Mouse (Mus musculus): ENCODE measurements at regions not wholly inside any gene's neighbourhood (a gene's known extent, or its start where the extent isn't known, plus 50 kb on each side); places are given as distances from the start of the nearest gene placed in this dataset.

DNA sequence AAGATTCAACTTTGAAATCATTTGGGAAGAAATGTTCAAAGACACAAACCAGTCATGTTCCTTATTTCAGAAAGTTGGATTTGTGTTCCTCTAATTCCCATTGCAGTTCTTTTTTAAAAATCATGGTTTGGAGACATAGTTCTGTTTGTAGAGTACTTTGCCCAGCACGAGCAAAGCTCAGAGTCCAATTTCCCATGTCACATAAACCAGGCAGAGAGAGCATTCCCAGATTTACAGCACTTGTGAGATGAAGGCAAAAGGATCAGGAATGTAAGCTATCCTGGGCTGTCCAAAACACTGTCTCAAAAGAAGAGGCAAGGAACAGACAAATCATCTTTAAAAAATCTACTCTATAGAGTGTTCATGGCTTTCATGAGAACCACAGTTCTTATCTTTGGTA, 303.3 kb upstream of the Robo2 start:
- Histone ChIP-seq H3K27me3 (replicated peaks; ENCODE audit: control insufficient read depth, insufficient read depth, low read length) (no peaks in the 10 kb centered on the region), H3K4me3 (ENCODE audit: insufficient read depth, low read depth, low read length) (no peak overlapping the region), H3K36me3 (ENCODE audit: control insufficient read depth, insufficient read depth, low read length) (no peaks in the 10 kb centered on the region), H3K4me1 (ENCODE audit: control insufficient read depth, insufficient read depth, low read length) (peaks cover 3% of the 10 kb centered on the region; the same call in 1 of the 2 replicates), H3K27ac (ENCODE audit: insufficient read depth, low read depth, low read length) (no peak overlapping the region)
- peak; percentile 70 for DNase-seq
- 37% methylated on average over 1 of the region's 1 CpGs for WGBS
- TF ChIP-seq CTCF (conservative IDR thresholded peaks at IDR 0.05; ENCODE audit: insufficient read depth, insufficient read length, low read depth, low read length), result no peak
- TF ChIP-seq POLR2A (IDR thresholded peaks at IDR 0.05; ENCODE audit: low read depth, low read length), result no peak

DNA sequence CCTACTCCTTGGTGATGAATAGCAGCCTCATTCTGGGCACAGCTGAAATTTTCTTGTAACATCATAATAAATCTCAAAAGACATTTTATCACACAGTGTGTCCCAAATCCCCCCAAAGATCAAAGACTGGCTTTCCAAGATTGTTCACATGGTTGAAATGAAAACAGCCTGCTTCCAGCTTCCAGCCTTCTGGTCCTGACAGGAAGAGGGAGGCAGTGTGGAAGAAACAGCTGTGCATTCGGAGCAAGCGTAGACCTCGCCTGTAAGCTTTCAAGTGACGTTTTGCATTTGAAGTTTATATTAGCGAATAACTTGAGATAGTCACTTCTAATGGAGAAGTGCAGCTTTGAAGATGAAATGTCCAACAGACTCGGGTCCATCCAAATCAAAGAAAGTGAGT, 300.9 kb upstream of the Robo2 start:
- TF ChIP-seq CTCF (conservative IDR thresholded peaks at IDR 0.05; ENCODE audit: insufficient read depth, insufficient read length, low read depth, low read length), result no peak
- TF ChIP-seq POLR2A (IDR thresholded peaks at IDR 0.05; ENCODE audit: low read depth, low read length), result no peak
- Histone ChIP-seq H3K36me3 (ENCODE audit: control insufficient read depth, insufficient read depth, low read length) (no peaks in the 10 kb centered on the region), H3K4me3 (ENCODE audit: insufficient read depth, low read depth, low read length) (no peak overlapping the region), H3K4me1 (ENCODE audit: control insufficient read depth, insufficient read depth, low read length) (peaks cover 3% of the 10 kb centered on the region; the same call in 1 of the 2 replicates), H3K27ac (ENCODE audit: insufficient read depth, low read depth, low read length) (no peak overlapping the region), H3K27me3 (replicated peaks; ENCODE audit: control insufficient read depth, insufficient read depth, low read length) (no peaks in the 10 kb centered on the region)
- 67% methylated on average over 6 of the region's 6 CpGs for WGBS
- no peak for DNase-seq

DNA sequence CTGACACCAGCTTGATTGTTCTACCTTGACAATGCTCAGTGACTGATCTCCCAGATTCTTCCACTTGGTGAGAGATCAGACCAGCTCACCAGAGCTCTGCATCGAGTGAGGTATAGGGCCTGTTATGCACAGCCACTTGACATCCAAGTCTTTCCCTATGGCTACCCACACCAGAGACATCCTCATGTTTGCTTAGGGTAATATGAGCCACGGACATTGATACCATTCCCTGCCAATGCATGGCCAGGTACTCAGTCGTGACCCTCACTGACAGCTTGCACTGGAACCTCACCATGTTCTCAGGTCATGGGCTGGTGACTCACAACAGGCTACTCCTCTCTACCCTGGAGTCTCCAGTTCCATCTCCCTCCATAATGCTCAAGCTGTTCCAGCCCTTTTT, 290.4 kb upstream of the Robo2 start:
- H3K4me3 ChIP-seq (ENCODE audit: insufficient read depth, low read depth, low read length), result no peak overlapping the region
- H3K27ac ChIP-seq (ENCODE audit: insufficient read depth, low read depth, low read length), result no peak overlapping the region
- no peak for TF ChIP-seq CTCF (conservative IDR thresholded peaks at IDR 0.05; ENCODE audit: insufficient read depth, insufficient read length, low read depth, low read length)
- no peak for TF ChIP-seq POLR2A (IDR thresholded peaks at IDR 0.05; ENCODE audit: low read depth, low read length)
- WGBS, result 38% methylated on average over 3 of the region's 3 CpGs
- DNase-seq, result no peak
- no peaks in the 10 kb centered on the region for H3K27me3 ChIP-seq (replicated peaks; ENCODE audit: control insufficient read depth, insufficient read depth, low read length)
- no peaks in the 10 kb centered on the region for H3K36me3 ChIP-seq (ENCODE audit: control insufficient read depth, insufficient read depth, low read length)
- H3K4me1 ChIP-seq (ENCODE audit: control insufficient read depth, insufficient read depth, low read length), result no peaks in the 10 kb centered on the region

DNA sequence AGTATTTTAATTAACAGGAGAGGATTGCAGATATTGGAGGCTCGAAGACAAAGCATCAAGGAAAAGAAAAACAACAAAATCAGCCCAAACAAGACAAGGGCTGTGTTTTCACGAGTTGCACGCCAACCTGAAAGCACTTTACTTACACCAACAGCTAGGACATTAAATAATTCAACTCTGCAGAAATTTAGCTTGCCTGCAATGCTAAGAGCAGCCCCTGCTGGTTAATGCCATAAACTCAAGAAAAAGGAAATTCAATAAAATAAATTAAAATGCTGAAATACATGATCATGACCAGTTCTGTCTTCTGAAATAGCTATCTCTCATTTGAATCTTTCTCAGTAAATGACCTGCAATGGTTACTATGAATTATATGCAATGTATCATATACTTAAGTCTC, 271.7 kb upstream of the Robo2 start:
- no peak overlapping the region for H3K4me3 ChIP-seq (ENCODE audit: insufficient read depth, low read depth, low read length)
- no peaks in the 10 kb centered on the region for H3K27me3 ChIP-seq (replicated peaks; ENCODE audit: control insufficient read depth, insufficient read depth, low read length)
- H3K36me3 ChIP-seq (ENCODE audit: control insufficient read depth, insufficient read depth, low read length), result no peaks in the 10 kb centered on the region
- H3K4me1 ChIP-seq (ENCODE audit: control insufficient read depth, insufficient read depth, low read length), result no peaks in the 10 kb centered on the region
- TF ChIP-seq POLR2A (IDR thresholded peaks at IDR 0.05; ENCODE audit: low read depth, low read length), result no peak
- TF ChIP-seq CTCF (conservative IDR thresholded peaks at IDR 0.05; ENCODE audit: insufficient read depth, insufficient read length, low read depth, low read length), result no peak
- DNase-seq, result no peak
- WGBS, result 17% methylated on average over 3 of the region's 3 CpGs
- no peak overlapping the region for H3K27ac ChIP-seq (ENCODE audit: insufficient read depth, low read depth, low read length)

DNA sequence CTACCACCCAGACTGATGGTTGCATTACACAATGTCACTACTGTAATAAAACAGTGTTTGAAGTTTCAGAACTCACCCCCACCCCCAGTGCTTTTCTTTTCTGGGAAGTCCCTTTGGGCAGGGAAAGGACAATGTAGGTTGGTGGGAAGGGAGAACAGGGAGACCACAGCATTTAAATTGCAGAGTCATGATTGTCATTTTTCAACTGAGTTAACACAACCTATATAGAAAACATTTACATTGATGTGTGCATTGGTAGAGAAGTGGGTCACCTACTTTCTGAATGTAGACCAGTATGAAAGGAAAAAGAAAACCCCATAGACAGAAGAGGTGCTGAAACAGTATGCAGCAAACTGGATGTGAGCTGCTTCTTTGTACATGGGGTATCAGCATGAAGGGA, 264.0 kb upstream of the Robo2 start:
- no peak for TF ChIP-seq POLR2A (IDR thresholded peaks at IDR 0.05; ENCODE audit: low read depth, low read length)
- no peak overlapping the region for H3K4me3 ChIP-seq (ENCODE audit: insufficient read depth, low read depth, low read length)
- H3K27ac ChIP-seq (ENCODE audit: insufficient read depth, low read depth, low read length), result no peak overlapping the region

DNA sequence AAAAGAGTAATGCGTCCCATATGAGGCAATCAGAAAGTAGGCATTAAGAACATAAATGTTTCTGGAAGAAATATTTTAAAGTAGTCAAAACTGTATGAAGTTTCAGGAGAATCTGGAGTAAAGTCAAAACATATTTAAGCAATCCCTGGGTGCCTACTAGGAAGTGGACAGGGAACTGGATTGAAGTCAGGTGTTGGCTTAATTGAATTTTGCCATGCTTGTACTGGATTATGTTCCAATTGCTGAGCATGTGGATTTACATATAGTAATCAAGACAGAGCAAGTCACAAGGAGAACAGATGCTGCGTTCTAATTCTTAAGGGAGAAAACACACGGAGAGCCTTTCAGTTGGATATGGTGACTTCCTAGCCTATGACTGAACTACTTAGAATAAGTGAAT, 259.8 kb upstream of the Robo2 start:
- Histone ChIP-seq H3K4me1 (ENCODE audit: control insufficient read depth, insufficient read depth, low read length) (no peaks in the 10 kb centered on the region), H3K4me3 (ENCODE audit: insufficient read depth, low read depth, low read length) (no peak overlapping the region), H3K27me3 (replicated peaks; ENCODE audit: control insufficient read depth, insufficient read depth, low read length) (no peaks in the 10 kb centered on the region), H3K27ac (ENCODE audit: insufficient read depth, low read depth, low read length) (no peak overlapping the region), H3K36me3 (ENCODE audit: control insufficient read depth, insufficient read depth, low read length) (no peaks in the 10 kb centered on the region)
- no peak for DNase-seq
- WGBS, result 91% methylated on average over 3 of the region's 3 CpGs
- no peak for TF ChIP-seq CTCF (conservative IDR thresholded peaks at IDR 0.05; ENCODE audit: insufficient read depth, insufficient read length, low read depth, low read length)
- TF ChIP-seq POLR2A (IDR thresholded peaks at IDR 0.05; ENCODE audit: low read depth, low read length), result no peak

More for the DNA sequence above, 264.0 kb upstream of the Robo2 start:
- H3K4me1 ChIP-seq (ENCODE audit: control insufficient read depth, insufficient read depth, low read length), result no peaks in the 10 kb centered on the region
- DNase-seq, result no peak
- no peaks in the 10 kb centered on the region for H3K36me3 ChIP-seq (ENCODE audit: control insufficient read depth, insufficient read depth, low read length)
- H3K27me3 ChIP-seq (replicated peaks; ENCODE audit: control insufficient read depth, insufficient read depth, low read length), result no peaks in the 10 kb centered on the region

DNA sequence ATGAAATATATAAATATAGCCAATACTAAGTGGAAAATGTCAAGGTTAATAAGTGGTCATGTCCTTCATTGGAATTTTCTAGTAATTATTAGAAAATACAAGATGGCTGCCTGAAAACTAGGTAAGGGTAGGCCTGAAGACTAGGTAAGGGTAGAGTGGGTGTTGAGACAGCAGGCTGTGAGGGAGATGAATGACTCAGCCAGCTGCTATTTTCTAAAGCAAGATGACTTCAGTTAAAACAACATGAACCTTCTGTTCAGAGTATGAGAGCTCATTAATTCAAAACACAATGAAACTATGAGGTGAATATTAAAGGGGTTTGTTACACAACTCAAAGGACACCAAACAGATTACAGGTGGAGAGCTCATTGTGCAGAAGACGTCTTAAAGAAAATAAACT, 252.7 kb upstream of the Robo2 start:
- TF ChIP-seq CTCF (conservative IDR thresholded peaks at IDR 0.05; ENCODE audit: insufficient read depth, insufficient read length, low read depth, low read length) (no peak), POLR2A (IDR thresholded peaks at IDR 0.05; ENCODE audit: low read depth, low read length) (no peak)
- Histone ChIP-seq H3K4me3 (ENCODE audit: insufficient read depth, low read depth, low read length) (no peak overlapping the region), H3K27me3 (replicated peaks; ENCODE audit: control insufficient read depth, insufficient read depth, low read length) (no peaks in the 10 kb centered on the region), H3K27ac (ENCODE audit: insufficient read depth, low read depth, low read length) (no peak overlapping the region), H3K4me1 (ENCODE audit: control insufficient read depth, insufficient read depth, low read length) (no peaks in the 10 kb centered on the region), H3K36me3 (ENCODE audit: control insufficient read depth, insufficient read depth, low read length) (no peaks in the 10 kb centered on the region)
- WGBS, result 56% methylated on average over 1 of the region's 1 CpGs
- no peak for DNase-seq

DNA sequence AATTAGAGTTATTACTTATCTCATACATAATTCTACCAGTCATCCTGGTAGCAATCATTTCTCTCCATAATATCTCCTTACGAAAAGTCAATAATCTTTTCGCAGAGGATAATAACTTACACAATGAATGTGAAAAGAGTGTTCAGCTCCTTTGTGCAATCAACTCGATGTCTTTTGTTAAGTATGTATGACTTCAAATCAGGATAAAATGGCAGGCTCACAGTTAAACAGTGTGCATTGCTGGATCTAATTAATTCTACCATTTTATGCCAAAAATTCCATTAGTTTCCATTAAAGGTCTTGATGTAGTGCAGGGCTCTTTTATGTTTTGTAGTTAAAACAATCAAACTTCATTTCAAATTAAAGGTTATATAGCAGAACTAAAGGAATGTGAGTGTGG, 239.6 kb upstream of the Robo2 start:
- WGBS, result 86% methylated on average over 3 of the region's 3 CpGs
- H3K27me3 ChIP-seq (replicated peaks; ENCODE audit: control insufficient read depth, insufficient read depth, low read length), result no peaks in the 10 kb centered on the region
- TF ChIP-seq POLR2A (IDR thresholded peaks at IDR 0.05; ENCODE audit: low read depth, low read length) (no peak), CTCF (conservative IDR thresholded peaks at IDR 0.05; ENCODE audit: insufficient read depth, insufficient read length, low read depth, low read length) (no peak)

More for the DNA sequence above, 239.6 kb upstream of the Robo2 start:
- Histone ChIP-seq H3K4me3 (ENCODE audit: insufficient read depth, low read depth, low read length) (no peak overlapping the region), H3K4me1 (ENCODE audit: control insufficient read depth, insufficient read depth, low read length) (no peaks in the 10 kb centered on the region), H3K27ac (ENCODE audit: insufficient read depth, low read depth, low read length) (no peak overlapping the region), H3K36me3 (ENCODE audit: control insufficient read depth, insufficient read depth, low read length) (no peaks in the 10 kb centered on the region)
- DNase-seq, result no peak
